Mouse (Mus musculus) megakaryocyte, embryonic 14.5 days (primary cell): ENCODE results near the gene Zfp316.

ENCODE experiments used
- FLI1 ChIP-seq: IDR thresholded peaks from 2 replicates; pipeline ENCODE4 v1.6.1; 2012; ENCODE audit warnings: low read length, inconsistent platforms, mixed read lengths
- GATA1 ChIP-seq: IDR thresholded peaks from 3 replicates; pipeline ENCODE4 v1.6.1; 2012; ENCODE audit warnings: mixed read lengths, low read length, inconsistent platforms, borderline replicate concordance

GRCm38 (mm10) chr5:143264689-143265088 is 5.1 kb downstream of the Zfp316 start:
- TF ChIP-seq FLI1 (no peak), GATA1 (no peak)
